Mouse (Mus musculus) naive thymus-derived CD4-positive, alpha-beta T cell, adult 5 months (primary cell): Measurements from ENCODE around the gene Lsm5. TPM values are rescaled to one million over a fixed set of nuclear protein-coding genes. Genes with fewer than 3 reads are reported as not detected.

ENCODE experiments used
- polyA plus RNA-seq: library from polyadenylated mRNA; unstranded; fragments of 100-300 nt; shearing (Covaris generic); gene quantifications from one replicate; pipeline ENCODE4 v1.2.1, GENCODE M21; 2017

The Lsm5 gene
- polyA plus RNA-seq: 93.5 TPM

GRCm38 (mm10) chr6:56703931-56704900, at the start of gene Lsm5:
Lsm5 (minus strand) TSS chr6:56704710.

GRCm38 (mm10) chr6:56714574-56715269, 10.2 kb upstream of the Lsm5 start, which contains the start of gene Avl9:
Avl9 (plus strand) TSS chr6:56714899.

Other genes starting within 250 kb of the Lsm5 start
- 0.75 TPM for gene Pde1c, start 135.6 kb downstream of the Lsm5 start, polyA plus RNA-seq
- 127 TPM for gene Avl9, start 10.2 kb upstream of the Lsm5 start, polyA plus RNA-seq
- 158 TPM for gene Kbtbd2, start 93.1 kb upstream of the Lsm5 start, polyA plus RNA-seq
- gene Fkbp9, start 127.3 kb upstream of the Lsm5 start, polyA plus RNA-seq: not detected
- 90.0 TPM for gene Nt5c3, start 219.2 kb upstream of the Lsm5 start, polyA plus RNA-seq
- gene Vmn1r4, start 219.3 kb upstream of the Lsm5 start, polyA plus RNA-seq: not detected